Mouse (Mus musculus): ENCODE measurements around the gene Ltbp1.

The Ltbp1 gene

DNA sequence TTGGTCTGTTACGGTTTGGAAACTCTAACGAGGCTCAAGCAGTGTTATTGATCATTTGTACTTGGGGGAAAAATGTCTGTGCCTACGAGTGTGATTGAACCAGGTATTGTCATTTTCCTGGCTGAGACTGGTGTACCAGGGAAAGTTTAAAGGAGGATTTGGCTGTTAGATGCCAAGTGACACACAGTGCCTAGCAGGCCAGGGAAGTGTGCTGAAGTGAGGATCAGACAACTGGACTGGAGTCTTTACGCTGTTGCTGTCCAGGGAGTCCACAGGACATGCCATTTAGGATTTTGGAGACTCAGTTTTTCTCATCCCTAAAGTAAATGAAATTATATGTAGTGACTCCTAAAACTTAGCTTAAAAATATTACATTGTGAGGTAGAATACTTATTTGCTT lies 174.9 kb downstream of the Ltbp1 start:
- no peak for DNase-seq

DNA sequence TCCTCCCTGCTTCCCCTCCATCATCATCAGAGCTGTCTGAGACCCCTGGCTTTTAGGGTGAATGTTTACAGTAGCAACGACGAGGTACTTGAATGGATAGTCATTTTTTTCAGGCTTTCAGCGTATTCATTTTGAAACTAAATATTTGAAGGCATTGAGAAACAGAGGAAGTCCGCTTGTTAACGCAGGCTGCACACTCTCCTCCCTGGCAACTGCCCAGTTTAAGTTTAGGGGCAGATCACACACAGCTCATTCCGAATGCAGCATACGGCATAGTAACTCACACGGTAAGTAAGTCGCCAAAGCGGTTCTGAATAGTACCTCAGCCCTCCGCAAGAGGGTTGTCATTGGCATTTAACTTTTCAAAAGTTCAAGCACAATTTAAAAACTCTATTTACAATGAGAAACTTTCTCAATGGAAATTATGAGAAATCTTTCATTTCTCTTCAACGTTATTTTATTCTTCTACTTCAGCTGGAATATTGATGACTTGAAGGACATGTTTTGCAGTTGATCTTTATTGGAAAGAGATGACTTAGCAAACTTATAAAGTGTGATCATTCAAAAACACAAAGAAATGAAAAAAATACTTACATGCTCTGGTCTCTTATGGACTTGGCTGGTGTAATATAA lies 175.7 kb downstream of the Ltbp1 start:
- DNase-seq, result no peak

DNA sequence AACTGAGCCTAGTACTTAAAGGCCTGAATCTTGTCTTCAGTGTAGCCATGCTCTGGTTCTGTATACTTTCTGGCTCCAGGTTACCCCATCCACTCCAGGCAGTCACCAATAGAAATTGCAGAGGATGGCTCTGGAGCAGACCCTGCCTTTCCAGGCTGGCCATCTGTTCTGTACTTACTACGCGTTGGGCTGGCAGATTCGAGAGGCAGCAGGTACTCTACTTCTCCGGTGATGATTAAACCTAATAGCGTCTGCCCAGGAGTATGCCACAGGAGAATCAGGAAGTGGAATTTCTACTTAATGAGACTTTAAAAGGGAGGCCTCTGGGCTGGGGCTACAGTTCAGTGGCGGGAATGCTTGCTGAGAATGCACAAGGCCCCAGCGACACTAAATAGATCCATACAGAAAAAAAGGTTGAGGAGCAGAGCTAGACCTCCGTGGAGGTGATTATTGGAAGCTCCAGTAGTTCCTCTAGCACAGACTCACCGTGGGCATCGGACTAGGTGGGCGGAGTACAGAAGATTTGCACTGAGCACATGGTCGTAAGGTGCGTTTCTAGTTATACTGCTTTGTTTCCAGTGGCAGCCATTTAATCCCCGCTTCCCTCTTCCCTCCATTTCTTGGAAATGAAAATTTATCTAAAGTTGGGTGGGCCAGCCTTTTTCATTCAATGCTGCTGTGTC lies 177.1 kb downstream of the Ltbp1 start:
- DNase-seq, result no peak

DNA sequence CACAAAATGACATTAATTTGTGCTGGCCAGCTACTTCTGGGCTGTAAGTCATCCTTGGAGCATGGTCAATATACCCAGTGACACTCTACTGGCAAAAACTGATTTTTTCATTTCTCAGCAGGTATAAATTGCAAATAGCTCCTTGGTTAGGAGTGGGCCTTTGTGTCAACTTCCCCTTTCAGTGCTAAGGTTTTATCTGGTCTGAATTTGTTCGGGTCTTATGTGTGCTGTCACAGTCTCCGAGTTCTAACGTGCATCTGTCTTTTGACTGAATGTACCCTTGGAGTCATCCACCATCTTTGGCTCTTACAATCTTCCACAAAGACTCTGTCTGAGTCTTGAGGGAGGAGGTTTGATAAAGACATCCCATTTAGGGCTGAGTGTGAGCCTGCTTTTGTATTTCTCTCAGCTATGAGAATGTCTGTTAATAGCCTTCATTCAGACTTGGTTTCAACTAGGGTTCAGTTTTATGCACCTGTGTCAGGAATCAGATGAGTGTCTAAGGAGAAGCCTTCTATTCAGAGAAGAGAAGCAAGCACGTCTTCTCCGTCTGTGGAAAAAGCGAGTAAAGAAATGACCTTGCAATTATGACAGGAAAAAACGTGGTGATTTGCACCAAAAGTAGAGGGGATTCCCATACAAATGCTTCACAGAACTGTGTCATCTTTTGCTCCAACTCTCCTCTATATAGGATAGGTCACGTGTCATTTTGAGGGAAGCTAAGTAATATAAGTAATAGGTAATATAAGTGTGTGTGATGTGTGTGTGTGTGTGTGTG lies 181.6 kb downstream of the Ltbp1 start:
- DNase-seq, result no peak

DNA sequence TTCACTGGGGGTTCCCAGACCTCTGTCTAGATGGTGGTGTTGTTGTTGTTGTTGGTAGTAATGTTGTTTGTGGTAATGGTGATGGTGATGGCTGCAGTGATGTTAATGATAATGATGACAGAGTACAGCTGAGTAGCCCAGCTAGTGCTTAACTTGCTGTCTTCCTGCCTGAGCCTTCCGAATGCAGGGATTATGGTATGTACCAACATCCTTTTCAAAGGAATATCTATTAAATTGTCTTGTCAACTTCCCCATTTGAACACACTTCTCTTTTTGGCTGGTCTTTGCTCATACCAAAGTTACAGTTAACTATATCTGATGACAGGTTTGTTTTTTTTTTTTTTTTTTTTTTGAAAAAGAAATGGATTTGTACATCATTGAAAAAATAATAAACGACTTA lies 191.6 kb downstream of the Ltbp1 start:
- DNase-seq, result no peak

DNA sequence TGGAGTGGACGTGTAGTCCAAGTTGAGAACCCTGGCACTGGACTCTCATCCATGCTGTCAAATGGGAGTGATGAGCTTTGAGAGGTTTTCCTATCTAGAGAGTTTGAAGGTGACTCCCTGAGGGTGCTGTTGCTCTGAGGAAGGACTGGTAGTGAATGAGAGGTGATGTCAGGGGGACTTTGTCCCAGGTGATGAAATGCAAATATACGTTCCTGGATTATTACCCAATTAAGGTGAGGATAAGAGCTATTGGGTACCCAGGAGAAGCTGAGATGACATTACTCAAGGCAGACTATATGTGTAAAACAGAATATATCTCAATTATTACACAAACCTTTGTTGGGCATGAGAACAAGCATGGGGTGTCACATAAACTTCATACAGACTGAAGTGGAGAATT lies 193.4 kb downstream of the Ltbp1 start:
- DNase-seq, result no peak

DNA sequence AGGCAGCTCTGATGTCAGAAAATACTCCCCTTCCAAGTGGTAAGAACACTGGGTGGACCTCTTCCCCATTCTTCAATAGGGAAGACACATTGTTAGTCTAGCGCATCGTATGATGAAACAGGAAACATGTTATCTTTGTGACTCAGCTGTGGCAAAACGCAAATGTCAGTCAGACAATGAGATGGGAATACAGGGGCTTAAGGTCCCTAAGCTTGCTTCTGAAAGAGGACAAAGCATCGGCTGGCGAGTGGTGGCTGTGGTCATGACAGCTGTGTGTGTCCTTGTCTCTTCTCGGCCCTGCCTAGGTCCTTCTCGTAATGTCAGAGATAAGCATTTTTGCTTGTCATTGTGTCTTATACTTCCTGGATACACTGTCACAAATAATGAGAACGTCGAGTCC lies 194.3 kb downstream of the Ltbp1 start:
- DNase-seq, result no peak

DNA sequence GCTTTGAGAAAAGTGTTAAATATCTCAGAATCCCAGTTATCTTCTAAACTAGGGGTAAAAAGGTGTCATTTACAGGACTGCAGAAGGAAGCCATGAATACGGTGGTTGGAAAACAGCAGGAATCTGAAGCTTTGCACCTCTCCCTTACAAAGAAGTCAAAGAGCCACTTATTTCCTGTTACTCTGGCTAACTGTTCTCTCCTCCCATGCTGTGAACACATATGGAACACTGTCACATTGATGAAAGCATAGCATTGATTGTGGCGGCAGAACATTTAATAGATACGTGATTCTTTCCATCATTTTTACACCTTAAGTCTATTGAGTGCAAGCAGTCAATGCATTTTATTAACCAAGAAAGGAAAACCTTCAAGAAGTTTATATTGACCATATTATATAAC lies 196.9 kb downstream of the Ltbp1 start:
- DNase-seq, result no peak

DNA sequence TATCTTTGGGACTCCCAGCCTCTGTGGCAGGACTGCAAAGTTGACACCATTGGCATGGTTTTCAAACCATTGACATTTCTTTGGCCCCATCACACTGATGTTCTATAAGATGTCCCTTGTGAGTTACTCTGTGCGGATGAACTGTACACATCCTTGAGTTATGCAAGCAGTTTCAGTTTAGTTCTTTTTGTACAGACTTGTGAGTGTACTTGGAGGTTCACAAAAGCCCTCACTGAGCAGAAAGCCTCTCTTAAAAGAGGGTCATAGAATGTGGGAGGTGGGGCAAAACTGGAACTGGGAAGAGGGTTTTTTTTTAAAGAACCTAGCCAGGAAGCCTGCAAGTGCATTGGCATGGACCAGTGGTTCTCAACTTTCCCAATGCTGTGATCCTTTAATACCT lies 198.7 kb downstream of the Ltbp1 start:
- DNase-seq, result no peak

DNA sequence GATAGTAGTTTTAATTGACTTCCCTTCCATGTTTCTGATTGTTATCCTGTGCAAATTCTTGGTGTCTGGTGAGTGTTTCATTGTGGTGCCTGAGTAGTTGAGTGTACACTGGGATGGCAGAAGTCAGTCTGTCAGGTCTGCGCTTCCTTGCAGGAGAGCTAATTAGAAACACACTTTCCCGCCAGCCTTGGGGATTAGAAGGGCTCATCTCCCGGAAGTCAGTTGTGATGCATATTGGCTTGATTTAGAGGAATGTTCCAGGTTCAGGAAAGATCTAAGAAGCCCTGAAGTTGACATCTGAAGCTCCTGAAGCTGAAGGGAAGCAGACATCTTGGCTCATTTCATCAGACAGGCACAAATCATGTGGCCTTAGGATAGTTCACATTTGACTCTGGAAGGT lies 200.9 kb downstream of the Ltbp1 start:
- no peak for DNase-seq

DNA sequence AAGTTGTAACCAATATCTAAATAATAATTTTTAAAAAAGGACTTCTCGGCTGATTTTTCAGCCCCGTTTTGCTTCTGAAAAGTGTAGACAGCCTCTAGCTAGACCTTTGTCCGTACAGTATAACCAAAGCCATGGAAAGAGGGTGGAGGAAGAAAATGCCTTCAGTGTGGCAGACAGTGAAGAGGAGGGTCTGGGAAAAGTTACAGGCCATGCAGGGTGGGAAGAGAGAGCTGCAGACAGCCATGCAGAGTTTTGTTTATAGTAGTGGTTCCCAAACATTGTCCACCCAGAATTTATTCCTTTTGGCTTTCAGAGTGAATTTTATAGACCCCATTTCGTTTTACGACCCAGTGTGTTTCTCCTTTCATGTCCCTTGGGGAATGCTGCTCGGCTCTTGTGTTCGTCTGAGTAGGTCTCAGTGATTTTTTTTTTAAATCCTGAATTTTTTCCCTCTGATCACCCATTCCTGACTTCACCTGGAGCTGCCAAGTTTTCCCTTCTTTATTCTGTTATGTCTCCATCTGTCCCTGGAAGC lies 202.9 kb downstream of the Ltbp1 start:
- DNase-seq, result no peak

DNA sequence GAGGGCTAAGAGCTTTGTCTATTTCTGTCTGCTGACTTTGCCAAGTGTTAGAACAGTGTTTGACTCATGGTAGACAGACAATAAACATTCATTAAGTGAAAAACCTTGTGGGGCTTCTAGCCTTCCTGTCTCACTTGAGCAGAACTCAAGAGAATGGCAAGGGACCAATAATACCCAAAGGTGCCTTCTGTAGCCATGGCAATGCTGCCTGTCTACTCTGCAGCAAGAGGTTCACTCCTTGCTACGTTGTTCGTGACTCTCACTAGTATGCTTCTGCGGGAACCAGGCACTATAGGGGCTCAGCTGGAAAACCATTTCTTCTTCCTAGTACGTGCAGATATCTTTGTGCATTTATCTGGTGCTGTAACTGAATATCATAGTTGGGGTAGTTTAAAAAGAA lies 205.2 kb downstream of the Ltbp1 start:
- no peak for DNase-seq

DNA sequence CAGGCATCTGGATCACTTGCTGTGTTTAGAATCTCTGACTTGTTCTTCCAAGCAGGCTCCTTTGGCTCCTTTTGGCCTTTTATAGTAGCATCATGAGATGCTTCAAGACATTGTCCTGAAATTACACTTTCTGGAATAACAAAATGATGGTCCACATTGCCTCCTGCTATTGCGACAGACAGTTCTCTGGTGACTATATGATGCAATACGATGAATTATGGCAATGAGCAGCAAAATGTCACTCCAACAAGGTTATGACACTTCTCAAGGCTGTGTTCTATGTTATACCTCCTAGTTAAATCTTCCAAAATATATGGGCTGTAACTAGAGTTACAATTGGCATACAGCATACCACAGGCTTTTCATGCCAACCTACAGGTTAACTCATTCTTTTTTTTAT lies 211.0 kb downstream of the Ltbp1 start:
- DNase-seq, result no peak

DNA sequence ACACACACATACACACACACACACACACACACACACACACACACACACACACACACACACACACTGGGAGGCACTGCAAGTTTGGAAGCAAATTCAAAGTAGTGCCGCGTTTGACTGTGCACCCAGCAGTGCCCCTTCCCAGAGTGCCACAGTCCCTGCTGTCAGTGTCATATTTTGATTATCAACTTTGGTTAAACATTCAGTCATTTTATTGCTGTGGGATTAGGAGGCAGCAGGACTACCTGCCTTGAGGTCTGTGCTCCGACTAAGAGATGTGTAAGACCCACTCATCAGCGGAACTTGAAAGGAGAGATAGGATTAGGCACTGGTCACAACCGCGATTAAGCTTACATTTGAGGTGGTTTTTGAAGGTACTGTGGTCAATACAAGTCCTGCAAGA lies 213.3 kb downstream of the Ltbp1 start:
- no peak for DNase-seq

DNA sequence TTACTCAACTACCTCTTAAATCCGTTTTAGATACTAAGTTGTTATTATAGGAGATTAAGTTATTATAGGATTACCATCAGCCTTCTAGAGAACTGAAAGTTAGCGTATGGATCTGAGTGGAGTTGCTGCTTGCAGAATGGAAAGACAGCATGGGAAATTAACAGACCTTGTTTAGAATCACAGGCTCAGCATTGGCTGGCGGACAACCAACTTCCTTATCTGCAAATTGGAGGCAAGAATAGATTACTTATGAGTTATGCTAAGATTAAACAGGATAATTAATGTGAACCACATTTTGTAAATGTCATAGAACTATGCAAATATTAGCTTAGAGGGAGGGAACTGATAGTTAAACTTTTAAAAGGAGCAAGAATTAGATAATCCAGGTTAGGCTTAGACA lies 223.0 kb downstream of the Ltbp1 start:
- DNase-seq, result no peak

DNA sequence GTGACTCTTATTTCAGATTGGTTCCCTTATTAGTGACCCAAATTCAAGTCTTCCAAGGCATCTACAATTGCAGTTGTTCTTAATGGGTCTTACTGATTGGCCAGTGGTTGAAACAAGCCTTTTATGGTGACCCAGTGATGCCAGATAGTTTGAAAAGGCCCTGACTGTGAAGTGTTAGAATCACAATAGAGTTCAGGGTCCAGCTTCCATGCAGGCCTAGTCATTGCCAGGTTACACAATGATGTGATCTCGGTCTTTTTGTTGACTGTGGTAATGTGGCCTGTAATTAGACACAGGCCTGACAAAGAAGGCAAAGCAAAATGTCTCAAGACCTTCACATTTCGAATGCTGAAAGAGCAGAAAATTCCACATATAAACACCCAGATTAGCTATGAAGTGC lies 227.8 kb downstream of the Ltbp1 start:
- no peak for DNase-seq

DNA sequence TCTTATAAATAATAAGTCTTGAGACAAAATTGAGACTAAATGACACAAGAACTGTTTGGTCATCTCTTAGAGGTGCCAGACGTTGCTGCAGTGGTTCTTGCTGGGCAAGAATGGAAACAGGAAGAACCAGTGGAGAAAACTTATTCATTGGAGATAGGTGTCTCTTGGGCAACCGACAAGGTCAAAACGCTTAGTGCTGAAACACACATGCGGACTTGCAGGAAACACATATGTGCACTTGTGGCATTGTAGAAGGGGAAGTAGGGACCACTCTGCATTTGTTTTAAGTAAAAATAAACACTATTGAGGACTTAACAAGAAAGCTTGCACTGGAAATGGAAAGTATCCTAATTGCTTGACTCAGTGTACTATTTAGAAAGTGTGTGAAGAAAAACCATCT lies 228.6 kb downstream of the Ltbp1 start:
- no peak for DNase-seq

DNA sequence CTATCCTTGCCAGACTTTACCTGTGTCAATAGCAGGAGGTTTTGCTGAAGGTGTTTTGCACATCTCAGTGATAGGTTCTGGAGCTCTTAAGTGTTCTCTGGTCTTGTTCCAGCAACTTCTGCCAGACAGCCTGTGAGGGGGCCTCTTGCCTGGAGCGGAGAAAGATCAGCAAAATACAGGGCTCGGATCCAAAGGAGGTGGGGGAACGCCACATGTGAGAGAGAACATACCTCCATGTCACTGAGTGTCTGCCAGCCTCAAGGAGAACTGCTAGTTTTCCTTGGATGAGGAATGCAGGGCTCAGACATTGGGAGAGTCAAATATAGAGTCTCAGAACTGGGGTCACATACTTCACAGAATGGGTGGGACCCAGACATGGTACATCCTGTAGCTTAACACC lies 230.4 kb downstream of the Ltbp1 start:
- no peak for DNase-seq

DNA sequence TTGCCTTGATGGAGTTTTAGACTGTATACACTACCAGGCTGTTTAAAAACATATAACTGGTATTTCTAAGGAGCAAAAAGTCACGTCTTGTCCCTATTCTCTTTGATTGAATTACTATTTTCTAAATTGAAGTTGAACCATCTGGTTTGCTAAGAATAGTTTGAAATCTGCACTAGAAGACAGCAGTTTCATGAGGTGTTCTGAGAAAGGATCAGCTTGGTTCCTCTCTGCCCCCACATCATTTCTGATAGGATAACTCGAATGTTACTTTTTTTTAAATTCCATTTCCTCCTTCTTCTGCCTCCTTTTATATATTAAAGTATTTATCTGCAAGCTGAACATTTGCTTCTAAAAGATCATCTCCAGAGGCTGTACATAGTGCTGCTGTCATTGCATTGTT lies 231.2 kb downstream of the Ltbp1 start:
- DNase-seq, result no peak

DNA sequence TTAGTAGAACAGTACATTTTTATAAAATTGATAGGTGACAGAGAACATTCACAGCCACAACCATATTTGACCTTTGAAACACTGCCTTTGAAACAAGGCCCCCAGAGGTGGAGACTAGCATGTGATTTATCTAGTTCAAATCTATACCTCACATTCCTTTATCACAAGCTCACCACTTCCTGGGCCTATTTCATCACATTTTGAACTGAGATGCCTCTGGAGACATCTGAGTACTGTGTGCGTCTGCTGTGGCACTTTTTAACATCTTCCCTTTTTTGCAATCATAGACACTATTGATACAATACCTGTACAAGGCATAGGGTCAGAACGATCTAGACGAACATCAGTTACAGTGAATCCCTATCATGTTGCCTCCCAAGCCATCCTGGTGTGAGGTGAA lies 232.1 kb downstream of the Ltbp1 start:
- no peak for DNase-seq

DNA sequence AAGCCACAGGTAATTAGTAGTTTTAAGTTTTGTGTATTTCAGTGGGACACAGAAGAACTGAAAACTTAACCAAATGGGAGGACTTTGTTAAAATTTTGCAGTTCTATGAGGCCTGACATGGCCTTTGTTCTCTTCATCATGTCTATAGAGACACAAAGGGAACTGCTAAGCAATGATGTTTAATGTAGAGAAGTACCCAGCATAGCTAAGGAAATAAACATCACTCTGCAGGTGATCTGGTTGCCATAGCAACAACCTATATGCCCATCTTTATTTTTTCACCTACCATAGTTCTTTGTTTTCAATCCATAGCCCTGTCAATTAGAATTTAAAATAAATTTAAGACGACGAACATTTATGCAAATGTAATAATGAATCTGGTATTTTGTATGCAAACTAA lies 233.3 kb downstream of the Ltbp1 start:
- DNase-seq, result no peak

DNA sequence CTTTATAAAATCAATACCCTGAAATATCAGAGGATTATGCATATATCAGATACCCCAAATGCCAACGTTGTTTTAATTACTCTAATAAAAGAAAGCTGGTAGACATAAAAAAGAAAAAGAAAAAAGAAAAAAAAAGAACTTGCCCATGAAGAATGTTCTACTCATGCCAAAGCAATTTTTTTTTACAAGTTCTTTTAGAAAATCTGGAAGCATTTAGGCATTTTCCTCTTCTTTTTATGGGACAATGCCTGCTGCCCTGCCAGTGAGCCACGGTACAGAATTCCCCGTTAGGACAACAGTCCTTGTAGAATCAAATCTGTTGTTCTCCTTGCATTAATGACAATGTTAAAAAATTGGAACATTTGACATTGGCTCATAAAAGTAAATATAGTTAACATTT lies 234.2 kb downstream of the Ltbp1 start:
- no peak for DNase-seq

DNA sequence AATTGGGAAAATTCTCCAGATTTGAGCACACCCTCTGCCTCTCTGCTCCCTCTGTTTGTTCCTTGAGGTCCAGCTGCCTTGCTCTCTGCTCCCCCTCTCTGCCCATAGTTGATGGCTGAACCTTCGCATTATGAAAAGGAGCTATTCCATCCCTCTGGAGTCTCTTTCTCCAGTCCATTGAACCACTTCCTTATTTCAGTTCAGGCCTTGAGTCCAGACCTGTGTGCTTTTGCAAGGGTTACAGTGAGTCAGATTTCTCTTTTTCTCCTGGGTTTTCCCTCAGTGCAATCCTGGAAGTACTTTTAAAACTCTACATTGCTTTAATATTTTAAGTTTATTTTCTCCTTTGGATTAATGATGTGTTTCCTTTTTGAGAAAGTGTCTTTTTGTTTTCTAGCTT lies 236.7 kb downstream of the Ltbp1 start:
- no peak for DNase-seq

DNA sequence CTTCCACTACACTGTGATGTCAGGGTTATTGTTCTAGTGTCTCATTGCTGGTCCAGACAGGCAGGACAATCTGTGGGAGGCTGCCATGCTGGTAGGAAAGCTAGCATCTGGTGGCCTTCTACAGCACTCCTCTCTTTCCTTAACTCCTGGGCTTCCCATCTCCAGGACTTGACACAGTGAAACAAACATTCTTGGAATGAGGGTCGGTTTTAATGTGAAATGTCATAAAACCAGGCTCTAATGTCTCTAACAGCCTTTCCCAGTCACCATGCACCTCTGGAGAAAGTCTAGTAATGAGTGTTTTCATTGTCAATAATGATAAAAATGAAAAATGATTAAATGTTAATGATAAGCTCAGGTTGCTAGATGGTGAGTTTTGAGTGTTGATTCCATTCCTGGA lies 237.9 kb downstream of the Ltbp1 start:
- DNase-seq, result no peak

Measured in cerebellum, adult 9-11 months (tissue).